Mouse (Mus musculus): ENCODE results near the gene 2010111I01Rik. TPM values are rescaled to one million over a fixed set of nuclear protein-coding genes. Genes with fewer than 3 reads are reported as not detected.
A peak's percentile ranks its signal among the peaks of the same experiment; 100 is the strongest.

2010111I01Rik gene
- polyA plus RNA-seq, 1 experiment from 2014 or later: 34.6 TPM

GRCm38 (mm10) chr13:63235551-63235950 is 270.9 kb downstream of the 2010111I01Rik start:
- H3K9me3 ChIP-seq: no peaks in the 10 kb centered on the region
- H3K27ac ChIP-seq: no peak overlapping the region
- WGBS: 84% methylated on average over 3 of the region's 3 CpGs
- H3K4me3 ChIP-seq: no peak overlapping the region
- peaks cover 3% of the 10 kb centered on the region; the same call in 1 of the 2 replicates for H3K27me3 ChIP-seq (ENCODE audit: insufficient read depth, poor library complexity, severe bottlenecking)
- H3K4me1 ChIP-seq (replicated peaks): peaks cover 37% of the 10 kb centered on the region
- DNase-seq (ENCODE audit: low spot score): no peak
- no peaks in the 10 kb centered on the region for H3K36me3 ChIP-seq

GRCm38 (mm10) chr13:63236159-63236893 is 271.6 kb downstream of the 2010111I01Rik start:
- WGBS: 61% methylated on average over 5 of the region's 5 CpGs
- no peaks in the 10 kb centered on the region for H3K9me3 ChIP-seq
- H3K27ac ChIP-seq: no peak overlapping the region
- no peak for DNase-seq (ENCODE audit: low spot score)
- no peaks in the 10 kb centered on the region for H3K36me3 ChIP-seq
- H3K4me1 ChIP-seq (replicated peaks): peaks cover 36% of the 10 kb centered on the region
- H3K4me3 ChIP-seq: no peak overlapping the region
- peaks cover 9% of the 10 kb centered on the region; the same call in 1 of the 2 replicates for H3K27me3 ChIP-seq (ENCODE audit: insufficient read depth, poor library complexity, severe bottlenecking)

DNA sequence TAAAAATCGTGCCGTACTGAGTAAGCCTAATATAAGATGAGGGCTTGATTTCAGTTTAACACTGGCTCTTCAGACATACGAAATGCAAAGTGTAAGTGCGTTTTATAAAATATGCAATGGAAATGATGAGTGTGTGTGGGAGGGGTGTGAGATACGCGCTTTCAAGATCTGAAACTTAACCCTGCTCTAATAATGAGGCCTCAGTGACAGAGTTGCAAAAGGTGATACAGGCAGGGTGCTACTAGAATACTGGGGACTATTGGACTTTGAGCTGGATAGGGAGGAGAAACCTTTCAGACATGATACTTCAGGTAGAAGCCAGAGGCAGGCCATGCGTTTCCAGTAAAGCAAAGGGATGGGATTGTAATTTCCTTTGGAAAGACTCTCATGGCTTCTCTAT is 273.4 kb downstream of the 2010111I01Rik start:
- H3K36me3 ChIP-seq: no peaks in the 10 kb centered on the region; the same call in 1 of the 2 replicates
- no peak for DNase-seq (ENCODE audit: low spot score)
- no peak overlapping the region for H3K27ac ChIP-seq
- 94% methylated on average over 7 of the region's 7 CpGs for WGBS
- H3K9me3 ChIP-seq: no peaks in the 10 kb centered on the region
- peaks cover 38% of the 10 kb centered on the region for H3K4me1 ChIP-seq (replicated peaks)
- H3K4me3 ChIP-seq: no peak overlapping the region
- peaks cover 15% of the 10 kb centered on the region for H3K27me3 ChIP-seq (ENCODE audit: insufficient read depth, poor library complexity, severe bottlenecking)

GRCm38 (mm10) chr13:63239301-63239804 is 274.7 kb downstream of the 2010111I01Rik start:
- no peaks in the 10 kb centered on the region for H3K9me3 ChIP-seq
- WGBS: 5% methylated on average over 11 of the region's 11 CpGs
- H3K4me3 ChIP-seq: peak overlapping the region; percentile 78
- no peaks in the 10 kb centered on the region; the same call in 1 of the 2 replicates for H3K36me3 ChIP-seq
- H3K27me3 ChIP-seq (ENCODE audit: insufficient read depth, poor library complexity, severe bottlenecking): peaks cover 15% of the 10 kb centered on the region
- no peak for DNase-seq (ENCODE audit: low spot score)
- H3K27ac ChIP-seq: peak overlapping the region; percentile 92
- peaks cover 39% of the 10 kb centered on the region for H3K4me1 ChIP-seq (replicated peaks)

GRCm38 (mm10) chr13:63239877-63240671 is 275.4 kb downstream of the 2010111I01Rik start:
- Histone ChIP-seq H3K9me3 (no peaks in the 10 kb centered on the region), H3K27ac (peak overlapping the region; percentile 92), H3K27me3 (ENCODE audit: insufficient read depth, poor library complexity, severe bottlenecking) (peaks cover 15% of the 10 kb centered on the region), H3K4me1 (replicated peaks) (peaks cover 47% of the 10 kb centered on the region), H3K4me3 (peak overlapping the region; percentile 78), H3K36me3 (no peaks in the 10 kb centered on the region; the same call in 1 of the 2 replicates)
- peak; percentile 74 for DNase-seq (ENCODE audit: low spot score)
- WGBS: under 1% methylated on average over 51 of the region's 51 CpGs

- H3K36me3 ChIP-seq: no peaks in the 10 kb centered on the region; the same call in 1 of the 2 replicates
- H3K9me3 ChIP-seq: no peaks in the 10 kb centered on the region
- no peak overlapping the region; the same call in 1 of the 2 replicates for H3K27ac ChIP-seq
- peaks cover 15% of the 10 kb centered on the region for H3K27me3 ChIP-seq (ENCODE audit: insufficient read depth, poor library complexity, severe bottlenecking)
- H3K4me1 ChIP-seq (replicated peaks): peaks cover 50% of the 10 kb centered on the region
- WGBS: 64% methylated on average over 5 of the region's 5 CpGs
- H3K4me3 ChIP-seq: peak overlapping the region; percentile 78
- DNase-seq (ENCODE audit: low spot score): no peak
Observed at GRCm38 (mm10) chr13:63240835-63241234, 276.1 kb downstream of the 2010111I01Rik start.

DNA sequence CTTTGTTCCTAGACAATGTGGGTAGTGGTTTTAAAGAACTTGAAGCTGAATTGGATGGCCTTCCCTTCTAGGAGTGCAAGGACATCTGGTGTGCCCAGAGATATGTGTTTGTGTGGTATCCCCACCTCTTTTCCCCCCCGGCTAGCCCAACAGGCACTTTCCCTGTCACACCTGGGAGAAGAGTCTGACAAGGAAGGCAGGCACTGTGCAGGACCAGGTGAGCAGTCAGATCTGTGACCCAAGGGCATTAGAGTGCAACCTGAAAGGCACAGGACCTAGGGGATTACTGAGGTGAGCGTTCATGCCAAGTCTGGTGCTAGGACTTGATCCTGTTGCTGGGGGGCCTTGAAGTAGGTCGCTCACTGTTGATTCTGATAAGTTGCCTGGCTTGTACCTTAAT is 277.0 kb downstream of the 2010111I01Rik start:
- WGBS: 88% methylated on average over 3 of the region's 3 CpGs
- no peak overlapping the region for H3K27ac ChIP-seq
- H3K4me1 ChIP-seq (replicated peaks): peaks cover 47% of the 10 kb centered on the region
- DNase-seq (ENCODE audit: low spot score): no peak
- H3K9me3 ChIP-seq: no peaks in the 10 kb centered on the region
- peak overlapping the region; percentile 16; the same call in 1 of the 2 replicates for H3K4me3 ChIP-seq
- no peaks in the 10 kb centered on the region; the same call in 1 of the 2 replicates for H3K36me3 ChIP-seq
- H3K27me3 ChIP-seq (ENCODE audit: insufficient read depth, poor library complexity, severe bottlenecking): peaks cover 15% of the 10 kb centered on the region

DNA sequence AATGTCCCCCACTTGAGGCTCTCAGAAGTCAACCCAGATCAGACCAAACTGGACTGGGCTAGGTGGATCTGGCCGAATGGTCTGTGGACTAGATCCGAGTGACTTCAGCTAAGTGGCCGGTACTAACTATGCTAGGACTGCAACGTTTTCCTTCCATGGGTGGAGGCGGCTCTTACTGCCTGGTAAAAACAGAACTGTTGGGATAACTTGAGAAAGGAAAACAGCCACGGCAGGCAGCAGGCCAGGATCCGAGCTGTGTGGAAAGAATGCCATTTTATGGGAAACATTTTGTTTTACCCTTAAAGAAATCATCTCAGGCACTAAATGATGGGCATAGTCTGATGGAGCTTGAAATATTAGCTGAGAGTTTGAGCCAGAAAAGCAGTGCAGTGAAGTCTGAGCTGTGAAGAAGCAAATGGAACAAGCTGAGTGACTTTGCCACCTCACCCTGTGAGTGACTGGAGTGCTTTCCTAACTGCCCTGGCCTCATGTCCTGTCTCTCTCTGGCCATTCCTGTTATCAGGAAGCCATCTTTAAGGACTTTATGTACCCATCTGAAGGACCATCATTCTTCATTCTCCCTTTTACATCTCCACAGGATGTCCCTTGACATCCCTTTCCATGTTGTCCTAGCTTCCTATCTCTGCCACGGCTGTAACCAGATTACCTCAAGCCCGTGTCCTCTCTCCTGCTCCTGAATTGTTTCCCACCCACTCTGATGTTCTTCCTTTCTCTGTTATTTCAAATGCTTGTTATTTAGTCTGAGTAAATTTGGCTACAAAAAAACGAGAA is 277.9 kb downstream of the 2010111I01Rik start:
- no peak for DNase-seq (ENCODE audit: low spot score)
- WGBS: 81% methylated on average over 10 of the region's 10 CpGs
- Histone ChIP-seq H3K4me3 (no peak overlapping the region), H3K27me3 (ENCODE audit: insufficient read depth, poor library complexity, severe bottlenecking) (peaks cover 15% of the 10 kb centered on the region), H3K36me3 (no peaks in the 10 kb centered on the region; the same call in 1 of the 2 replicates), H3K9me3 (no peaks in the 10 kb centered on the region), H3K4me1 (replicated peaks) (peaks cover 47% of the 10 kb centered on the region), H3K27ac (no peak overlapping the region)

DNA sequence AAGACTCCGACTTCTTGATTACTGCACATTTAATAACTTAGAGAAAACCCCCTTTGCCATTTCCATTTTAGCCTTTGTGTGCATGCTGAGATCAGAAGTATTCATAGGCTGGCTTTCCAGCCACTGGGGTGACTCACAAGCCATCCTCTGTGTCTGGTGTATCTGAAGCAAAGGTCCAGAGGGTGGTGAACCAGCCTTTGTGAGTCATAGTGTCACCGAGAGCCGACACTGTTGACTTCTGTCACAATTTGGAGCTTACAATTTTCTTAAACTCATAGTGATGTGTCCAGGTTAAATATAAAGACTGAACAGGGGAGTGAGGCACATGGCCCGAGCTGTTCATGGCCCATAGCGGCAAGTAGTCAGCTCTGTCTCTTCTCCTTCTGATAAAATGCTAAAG is 278.9 kb downstream of the 2010111I01Rik start:
- Histone ChIP-seq H3K4me1 (replicated peaks) (peaks cover 47% of the 10 kb centered on the region), H3K9me3 (no peaks in the 10 kb centered on the region), H3K27ac (no peak overlapping the region), H3K27me3 (ENCODE audit: insufficient read depth, poor library complexity, severe bottlenecking) (peaks cover 15% of the 10 kb centered on the region), H3K36me3 (no peaks in the 10 kb centered on the region; the same call in 1 of the 2 replicates), H3K4me3 (no peak overlapping the region)
- 84% methylated on average over 5 of the region's 5 CpGs for WGBS
- no peak for DNase-seq (ENCODE audit: low spot score)

DNA sequence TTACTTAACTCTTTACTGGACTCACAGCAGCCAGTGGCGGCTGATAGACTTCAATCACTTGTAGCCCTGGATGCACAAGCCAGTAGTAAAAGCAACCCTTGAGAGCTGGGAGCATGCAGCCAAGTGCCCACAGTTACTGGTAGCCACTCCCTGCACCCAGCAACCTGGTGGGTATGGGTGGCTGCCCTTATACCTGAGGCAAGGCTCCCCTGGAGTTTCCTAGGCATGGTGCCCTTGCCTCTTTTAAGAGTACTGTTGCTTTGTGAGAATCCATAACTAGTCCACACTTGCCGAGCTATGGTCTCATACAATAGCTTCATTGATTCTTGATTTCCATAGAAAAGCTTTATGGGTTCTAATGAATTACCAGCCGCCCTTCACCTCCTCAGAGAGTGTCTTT is 279.7 kb downstream of the 2010111I01Rik start:
- no peak overlapping the region for H3K27ac ChIP-seq
- H3K27me3 ChIP-seq (ENCODE audit: insufficient read depth, poor library complexity, severe bottlenecking): peaks cover 15% of the 10 kb centered on the region
- peaks cover 41% of the 10 kb centered on the region for H3K4me1 ChIP-seq (replicated peaks)
- DNase-seq (ENCODE audit: low spot score): no peak
- H3K36me3 ChIP-seq: no peaks in the 10 kb centered on the region; the same call in 1 of the 2 replicates
- H3K4me3 ChIP-seq: no peak overlapping the region
- 61% methylated on average over 3 of the region's 3 CpGs for WGBS
- H3K9me3 ChIP-seq: no peaks in the 10 kb centered on the region

DNA sequence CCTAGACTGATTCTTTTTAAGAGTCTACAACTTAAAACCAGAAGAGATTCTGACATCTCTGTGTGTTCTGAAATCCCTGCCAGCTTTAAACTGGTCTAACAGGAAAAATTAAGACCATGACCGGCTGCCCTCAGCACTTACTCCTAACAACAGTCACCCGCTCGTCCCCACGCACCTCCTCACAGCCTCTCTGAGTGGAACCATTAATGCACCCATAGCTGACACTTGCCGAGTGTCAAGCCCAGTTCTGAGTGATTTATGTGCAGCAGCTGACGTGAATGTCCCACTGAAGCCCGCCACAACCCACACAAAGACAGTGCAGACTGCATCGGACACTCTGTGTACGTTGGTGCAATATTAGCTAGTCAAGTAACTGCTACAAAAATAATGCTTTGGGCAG is 280.5 kb downstream of the 2010111I01Rik start:
- DNase-seq (ENCODE audit: low spot score): no peak
- Histone ChIP-seq H3K36me3 (no peaks in the 10 kb centered on the region; the same call in 1 of the 2 replicates), H3K4me3 (no peak overlapping the region), H3K27me3 (ENCODE audit: insufficient read depth, poor library complexity, severe bottlenecking) (peaks cover 15% of the 10 kb centered on the region), H3K4me1 (replicated peaks) (peaks cover 33% of the 10 kb centered on the region), H3K27ac (no peak overlapping the region), H3K9me3 (no peaks in the 10 kb centered on the region)
- WGBS: 72% methylated on average over 9 of the region's 9 CpGs

- peaks cover 9% of the 10 kb centered on the region for H3K27me3 ChIP-seq (ENCODE audit: insufficient read depth, poor library complexity, severe bottlenecking)
- H3K27ac ChIP-seq: no peak overlapping the region
- WGBS: 82% methylated on average over 4 of the region's 4 CpGs
- H3K9me3 ChIP-seq: no peaks in the 10 kb centered on the region
- no peaks in the 10 kb centered on the region; the same call in 1 of the 2 replicates for H3K36me3 ChIP-seq
- H3K4me1 ChIP-seq (replicated peaks): peaks cover 27% of the 10 kb centered on the region
- DNase-seq (ENCODE audit: low spot score): no peak
- H3K4me3 ChIP-seq: no peak overlapping the region
Observed at GRCm38 (mm10) chr13:63245812-63246211, 281.1 kb downstream of the 2010111I01Rik start.

Data from hindbrain, embryonic 10.5 days (tissue).